Mouse (Mus musculus): ENCODE measurements around the gene Fbxo44. TPM values are rescaled to one million over a fixed set of nuclear protein-coding genes. Genes with fewer than 3 reads are reported as not detected.

Fbxo44 gene
- polyA plus RNA-seq, 1 experiment from 2014 or later, result 13.4 TPM

GRCm38 (mm10) chr4:148159544-148160435 lies 492 bp downstream of the Fbxo44 start:
- Histone ChIP-seq H3K4me1 (peaks cover 33% of the 10 kb centered on the region), H3K4me3 (peak overlapping the region; percentile 48), H3K9ac (peak overlapping the region; percentile 49), H3K36me3 (no peaks in the 10 kb centered on the region), H3K9me3 (no peaks in the 10 kb centered on the region), H3K4me2 (peak overlapping the region; percentile 94), H3K27ac (peak overlapping the region; percentile 20), H3K27me3 (peaks cover 62% of the 10 kb centered on the region)
- ATAC-seq (ENCODE audit: borderline replicate concordance, extremely low read depth, low FRiP score, low TSS enrichment), result peak; percentile 92
- WGBS, result under 1% methylated on average over 43 of the region's 55 CpGs

GRCm38 (mm10) chr4:148158436-148159348 lies 1.6 kb downstream of the Fbxo44 start:
- peaks cover 51% of the 10 kb centered on the region for H3K27me3 ChIP-seq
- 30% methylated on average over 27 of the region's 27 CpGs for WGBS

GRCm38 (mm10) chr4:148154982-148155381 lies 5.3 kb downstream of the Fbxo44 start:
- Histone ChIP-seq H3K4me2 (no peak overlapping the region), H3K27ac (no peak overlapping the region), H3K9me3 (no peaks in the 10 kb centered on the region), H3K9ac (no peak overlapping the region), H3K36me3 (no peaks in the 10 kb centered on the region), H3K27me3 (peaks cover 14% of the 10 kb centered on the region; the same call in 1 of the 2 replicates), H3K4me3 (no peak overlapping the region), H3K4me1 (peaks cover 18% of the 10 kb centered on the region)
- no peak for ATAC-seq (ENCODE audit: borderline replicate concordance, extremely low read depth, low FRiP score, low TSS enrichment)
- 62% methylated on average over 3 of the region's 3 CpGs for WGBS

More at GRCm38 (mm10) chr4:148158436-148159348, 1.6 kb downstream of the Fbxo44 start:
- peak overlapping the region; percentile 49 for H3K9ac ChIP-seq
- ATAC-seq (ENCODE audit: borderline replicate concordance, extremely low read depth, low FRiP score, low TSS enrichment), result no peak
- H3K9me3 ChIP-seq, result no peaks in the 10 kb centered on the region
- no peak overlapping the region; the same call in 1 of the 2 replicates for H3K27ac ChIP-seq
- H3K4me3 ChIP-seq, result peak overlapping the region; percentile 48
- peaks cover 22% of the 10 kb centered on the region for H3K4me1 ChIP-seq
- H3K4me2 ChIP-seq, result peak overlapping the region; percentile 94
- no peaks in the 10 kb centered on the region for H3K36me3 ChIP-seq

- no peaks in the 10 kb centered on the region for H3K36me3 ChIP-seq
- 78% methylated on average over 4 of the region's 4 CpGs for WGBS
- H3K4me2 ChIP-seq, result no peak overlapping the region
- H3K27me3 ChIP-seq, result peaks cover 9% of the 10 kb centered on the region; the same call in 1 of the 2 replicates
- H3K27ac ChIP-seq, result no peak overlapping the region
- no peaks in the 10 kb centered on the region for H3K9me3 ChIP-seq
- H3K9ac ChIP-seq, result no peak overlapping the region
- no peak for ATAC-seq (ENCODE audit: borderline replicate concordance, extremely low read depth, low FRiP score, low TSS enrichment)
- no peak overlapping the region for H3K4me3 ChIP-seq
- peaks cover 13% of the 10 kb centered on the region for H3K4me1 ChIP-seq
Observed at GRCm38 (mm10) chr4:148154006-148154405, 6.3 kb downstream of the Fbxo44 start.

- Histone ChIP-seq H3K4me2 (no peak overlapping the region), H3K36me3 (no peaks in the 10 kb centered on the region), H3K9ac (no peak overlapping the region), H3K4me1 (peaks cover 6% of the 10 kb centered on the region; the same call in 1 of the 2 replicates), H3K9me3 (no peaks in the 10 kb centered on the region), H3K27me3 (no peaks in the 10 kb centered on the region), H3K4me3 (no peak overlapping the region), H3K27ac (no peak overlapping the region)
- WGBS, result 78% methylated on average over 5 of the region's 5 CpGs
- no peak for ATAC-seq (ENCODE audit: borderline replicate concordance, extremely low read depth, low FRiP score, low TSS enrichment)
Observed at GRCm38 (mm10) chr4:148152547-148152946, 7.7 kb downstream of the Fbxo44 start.

GRCm38 (mm10) chr4:148151267-148152168 lies 8.8 kb downstream of the Fbxo44 start, which contains the start of gene Fbxo6:
TSS of gene Fbxo6 (minus strand) at chr4:148152140.
- peak within 1 kb of the TSS; percentile 91 for H3K4me2 ChIP-seq
- H3K36me3 ChIP-seq, result no peaks in the 10 kb centered on the region
- peak within 1 kb of the TSS; percentile 46 for H3K9ac ChIP-seq
- H3K27ac ChIP-seq, result peak within 1 kb of the TSS; percentile 65
- WGBS, result 2% methylated on average over 40 of the region's 67 CpGs
- peak within 1 kb of the TSS; percentile 58 for H3K4me3 ChIP-seq
- no peaks in the 10 kb centered on the region for H3K27me3 ChIP-seq
- no peaks in the 10 kb centered on the region for H3K9me3 ChIP-seq
- peaks cover 6% of the 10 kb centered on the region; the same call in 1 of the 2 replicates for H3K4me1 ChIP-seq
- peak; percentile 89 for ATAC-seq (ENCODE audit: borderline replicate concordance, extremely low read depth, low FRiP score, low TSS enrichment)

GRCm38 (mm10) chr4:148150953-148151266 lies 9.4 kb downstream of the Fbxo44 start:
- no peak overlapping the region for H3K27ac ChIP-seq
- no peaks in the 10 kb centered on the region for H3K27me3 ChIP-seq

GRCm38 (mm10) chr4:148150242-148150641 lies 10.0 kb downstream of the Fbxo44 start:
- no peak for ATAC-seq (ENCODE audit: borderline replicate concordance, extremely low read depth, low FRiP score, low TSS enrichment)
- no peaks in the 10 kb centered on the region for H3K9me3 ChIP-seq
- no peak overlapping the region for H3K9ac ChIP-seq
- H3K4me2 ChIP-seq, result no peak overlapping the region; the same call in 1 of the 2 replicates
- peaks cover 6% of the 10 kb centered on the region; the same call in 1 of the 2 replicates for H3K4me1 ChIP-seq
- 56% methylated on average over 7 of the region's 7 CpGs for WGBS
- no peaks in the 10 kb centered on the region for H3K27me3 ChIP-seq
- no peak overlapping the region for H3K4me3 ChIP-seq
- no peak overlapping the region for H3K27ac ChIP-seq
- H3K36me3 ChIP-seq, result no peaks in the 10 kb centered on the region

More at GRCm38 (mm10) chr4:148150953-148151266, 9.4 kb downstream of the Fbxo44 start:
- WGBS, result 22% methylated on average over 3 of the region's 3 CpGs
- H3K36me3 ChIP-seq, result no peaks in the 10 kb centered on the region
- H3K4me1 ChIP-seq, result peaks cover 6% of the 10 kb centered on the region; the same call in 1 of the 2 replicates
- no peaks in the 10 kb centered on the region for H3K9me3 ChIP-seq
- ATAC-seq (ENCODE audit: borderline replicate concordance, extremely low read depth, low FRiP score, low TSS enrichment), result no peak
- H3K9ac ChIP-seq, result no peak overlapping the region
- peak overlapping the region; percentile 91 for H3K4me2 ChIP-seq
- peak overlapping the region; percentile 58 for H3K4me3 ChIP-seq

- peaks cover 6% of the 10 kb centered on the region; the same call in 1 of the 2 replicates for H3K4me1 ChIP-seq
- 51% methylated on average over 12 of the region's 12 CpGs for WGBS
- no peaks in the 10 kb centered on the region for H3K36me3 ChIP-seq
- no peak overlapping the region for H3K9ac ChIP-seq
- no peak for ATAC-seq (ENCODE audit: borderline replicate concordance, extremely low read depth, low FRiP score, low TSS enrichment)
- no peaks in the 10 kb centered on the region for H3K27me3 ChIP-seq
- H3K9me3 ChIP-seq, result no peaks in the 10 kb centered on the region
- H3K4me3 ChIP-seq, result no peak overlapping the region
- H3K27ac ChIP-seq, result no peak overlapping the region
- no peak overlapping the region for H3K4me2 ChIP-seq
Observed at GRCm38 (mm10) chr4:148149540-148149939, 10.7 kb downstream of the Fbxo44 start.

- WGBS, result 89% methylated on average over 2 of the region's 2 CpGs
- Histone ChIP-seq H3K4me2 (no peak overlapping the region), H3K9ac (no peak overlapping the region), H3K4me3 (no peak overlapping the region), H3K4me1 (peaks cover 6% of the 10 kb centered on the region; the same call in 1 of the 2 replicates), H3K9me3 (no peaks in the 10 kb centered on the region), H3K36me3 (no peaks in the 10 kb centered on the region), H3K27ac (no peak overlapping the region), H3K27me3 (no peaks in the 10 kb centered on the region)
- no peak for ATAC-seq (ENCODE audit: borderline replicate concordance, extremely low read depth, low FRiP score, low TSS enrichment)
Observed at GRCm38 (mm10) chr4:148147714-148148113, 12.6 kb downstream of the Fbxo44 start.

- Histone ChIP-seq H3K4me1 (0 out of 2 replicates have a peak, but pooled peaks cover 5% of the 10 kb centered on the region), H3K9me3 (no peaks in the 10 kb centered on the region), H3K4me2 (no peak overlapping the region), H3K4me3 (no peak overlapping the region), H3K36me3 (no peaks in the 10 kb centered on the region), H3K27me3 (no peaks in the 10 kb centered on the region; the same call in 1 of the 2 replicates), H3K27ac (no peak overlapping the region), H3K9ac (no peak overlapping the region)
- ATAC-seq (ENCODE audit: borderline replicate concordance, extremely low read depth, low FRiP score, low TSS enrichment), result no peak
- WGBS, result 72% methylated on average over 5 of the region's 5 CpGs
Observed at GRCm38 (mm10) chr4:148143721-148144120, 16.6 kb downstream of the Fbxo44 start.
